Mouse (Mus musculus) T-helper 1 cell (primary cell): ENCODE measurements around the gene Nudt15.

ENCODE experiments used
- in situ Hi-C: fragments of 300-600 bp; cut with MboI, MseI; formaldehyde crosslinking; loops from one replicate; pipeline ENCODE4 v1.15.1; 2025; ENCODE audit warnings: high pct_unique_total_duplicates

Gene Nudt15

GRCm38 (mm10) chr14:73473670-73474460 lies 74.2 kb downstream of the Nudt15 start:
- in situ Hi-C loops, result no loop called here

- in situ Hi-C loops, result no loop called here
These were observed 75.8 kb downstream of the Nudt15 start for GRCm38 (mm10) chr14:73472205-73472604.

GRCm38 (mm10) chr14:73470593-73470992 lies 77.4 kb downstream of the Nudt15 start:
- in situ Hi-C loops, result no loop called here

- in situ Hi-C loops, result no loop called here
These were observed 78.5 kb downstream of the Nudt15 start for GRCm38 (mm10) chr14:73469506-73469905.
